Mouse (Mus musculus) left cerebral cortex, postnatal 36 days (tissue): ENCODE results near the gene Tmem150c. TPM values are rescaled to one million over a fixed set of nuclear protein-coding genes. Genes with fewer than 3 reads are reported as not detected.
A peak's percentile ranks its signal among the peaks of the same experiment; 100 is the strongest.

Experiments
- DNase-seq, 2 experiments: peaks; one replicate each; pipeline ENCODE4 v3.0.0; 2021 to 2022; ENCODE audit warnings: low spot score in 2 of 2, mixed read lengths in 1 of 2
- intact Hi-C: fragments of 180-260 bp; cut with DNase I; formaldehyde crosslinking; loops from one replicate; pipeline ENCODE4 v1.15.1; 2025
- total RNA-seq, 2 experiments: library from RNA; stranded (reverse); gene quantifications; 2 replicates each; pipeline ENCODE4 v1.2.3; 2021

Tmem150c gene
- total RNA-seq, 2 experiments from 2014 or later = 37.6 to 43.7 TPM

- intact Hi-C loops = loop anchor here (1.0 to 5.0 kb wide), 2 partner anchors 60 to 837 kb away; partner anchors contain the start of gene 4930524J08Rik
- peak; percentile 97 to 98 for DNase-seq
Measured at GRCm38 (mm10) chr5:100038714-100039601, 120.7 kb downstream of the Tmem150c start.

DNA sequence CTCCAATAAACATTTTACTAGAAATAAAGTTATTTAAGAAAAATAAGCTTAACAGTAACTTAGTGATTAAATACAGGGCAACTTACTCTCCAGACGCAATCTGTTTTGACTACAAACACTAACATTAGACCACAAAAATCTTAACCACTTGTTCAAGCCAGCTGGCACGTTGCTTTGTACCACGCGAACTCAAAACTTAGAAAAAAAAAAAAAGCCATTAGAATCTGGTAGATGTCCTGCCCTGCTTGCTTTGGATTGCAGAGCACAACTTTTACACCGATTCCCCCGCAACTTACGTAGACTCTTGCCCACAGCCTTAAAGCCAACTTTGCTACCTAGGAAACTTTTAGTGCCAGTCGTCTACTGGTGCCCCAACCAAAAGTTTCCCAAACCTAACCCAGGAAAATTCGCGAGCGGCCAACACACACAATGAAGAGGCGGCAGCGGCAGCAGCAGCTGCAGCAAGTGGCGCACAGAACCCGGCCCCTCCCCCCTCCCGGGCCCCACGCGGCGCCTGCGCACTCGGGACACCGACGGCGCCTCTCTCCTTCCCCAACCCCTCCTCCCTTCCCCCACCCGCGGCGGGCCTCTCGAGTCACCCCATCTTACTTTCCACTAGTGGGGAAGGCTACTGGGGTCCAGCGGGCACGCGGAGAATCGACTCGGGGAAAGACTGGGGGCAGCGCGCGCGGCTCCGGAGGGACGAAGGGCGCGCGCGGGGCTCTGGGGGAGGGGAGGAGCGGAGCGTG is 121.5 kb downstream of the Tmem150c start:
- peak; percentile 84 to 87 for DNase-seq
- intact Hi-C loops = loop anchor here (5.0 kb wide), 1 partner anchor 836 kb away; no protein-coding TSS in a partner anchor

DNA sequence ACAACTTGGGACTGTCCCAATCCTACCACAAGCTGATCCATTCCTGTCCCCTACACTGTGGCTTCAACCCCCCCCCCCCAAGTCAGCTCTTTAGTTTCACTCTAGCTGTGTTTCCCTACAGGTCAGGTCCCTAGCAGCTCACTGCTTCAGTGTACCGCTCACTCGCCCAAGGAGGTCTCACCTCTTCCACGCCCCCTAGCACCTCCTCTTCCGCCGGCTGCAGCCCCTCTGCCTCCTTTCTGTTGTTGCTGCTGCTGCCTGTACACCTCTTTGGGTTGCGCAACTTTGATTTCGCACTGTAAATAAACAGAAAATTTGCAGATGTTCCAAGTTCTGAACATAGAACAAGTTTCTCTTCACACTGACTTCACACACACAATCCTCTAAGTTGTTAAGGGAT is 122.9 kb downstream of the Tmem150c start:
- intact Hi-C loops = loop anchor here (5.0 kb wide), 1 partner anchor 834 kb away; no protein-coding TSS in a partner anchor
- DNase-seq = no peak

GRCm38 (mm10) chr5:100035950-100036349 is 123.7 kb downstream of the Tmem150c start:
- intact Hi-C loops = loop anchor here (5.0 kb wide), 1 partner anchor 834 kb away; no protein-coding TSS in a partner anchor
- no peak for DNase-seq

DNA sequence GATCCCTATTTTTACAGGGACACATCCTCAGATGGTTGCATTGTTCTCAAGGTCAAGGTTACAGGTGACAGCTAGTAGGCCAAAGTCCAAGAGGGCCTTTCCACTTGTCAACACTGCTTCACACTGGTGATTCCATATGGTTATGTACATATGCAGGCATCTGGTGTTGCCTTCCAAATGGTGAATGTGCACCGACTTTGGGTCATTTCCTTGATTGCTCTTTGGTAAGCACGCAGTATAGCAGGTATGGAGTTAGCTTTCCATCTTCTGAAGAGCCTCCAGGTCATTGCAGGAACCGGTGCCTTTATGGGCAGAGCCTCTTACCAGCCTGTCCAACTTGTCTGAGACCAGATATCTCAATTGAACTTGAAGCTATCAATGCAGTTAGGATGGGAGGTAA is 127.0 kb downstream of the Tmem150c start:
- intact Hi-C loops = no loop called here
- DNase-seq = no peak

- no peak for DNase-seq
- intact Hi-C loops = no loop called here
Measured at GRCm38 (mm10) chr5:100032107-100032506, 127.5 kb downstream of the Tmem150c start.

GRCm38 (mm10) chr5:100030069-100030468 is 129.5 kb downstream of the Tmem150c start:
- DNase-seq = no peak
- intact Hi-C loops = no loop called here

Other genes with a start within 250 kb of the Tmem150c start
- gene Hnrnpd, start 180.9 kb downstream of the Tmem150c start, total RNA-seq = 100 to 1,000 TPM; 178 to 207 TPM
- gene 4930524J08Rik, start 180.7 kb downstream of the Tmem150c start, total RNA-seq = 1 to 10 TPM; 1.2 to 1.9 TPM
- gene Hnrnpdl, start 120.1 kb downstream of the Tmem150c start, total RNA-seq = 100 to 1,000 TPM; 158 to 173 TPM
- gene Enoph1, start 119.8 kb downstream of the Tmem150c start, total RNA-seq = 10 to 100 TPM; 51.6 to 54.5 TPM